Mouse (Mus musculus) embryonic facial prominence, embryonic 14.5 days (tissue): ENCODE data around the gene Rab11fip4. TPM values are rescaled to one million over a fixed set of nuclear protein-coding genes. Genes with fewer than 3 reads are reported as not detected.

Experiments
- ATAC-seq: fragments of 200-750 bp; cut with Nextera tagmentation; 2 replicates; pipeline ENCODE4 v1.8.0; 2017; ENCODE audit warnings: low read depth, moderate number of reproducible peaks, moderate TSS enrichment
- DNase-seq: peaks from one replicate; pipeline ENCODE4 v3.0.0-alpha.2; 2015; ENCODE audit warnings: low spot score
- H3K27ac ChIP-seq: fragments of 300-500 bp; sonication (generic); replicated peaks from 2 replicates; pipeline ENCODE4 v1.5.1; 2014; ENCODE audit warnings: low read depth, mild to moderate bottlenecking, low read length, moderate library complexity
- H3K27me3 ChIP-seq: fragments of 300-500 bp; sonication (generic); replicated peaks from 2 replicates; pipeline ENCODE4 v1.6.1; 2014; ENCODE audit warnings: low read length; ENCODE audit not compliant: control insufficient read depth, insufficient read depth
- H3K36me3 ChIP-seq: fragments of 300-500 bp; sonication (generic); 2 replicates; pipeline ENCODE4 v1.6.1; 2014; ENCODE audit warnings: low read length, mixed read lengths; ENCODE audit not compliant: control insufficient read depth, insufficient read depth
- H3K4me1 ChIP-seq: fragments of 300-500 bp; sonication (generic); 2 replicates; pipeline ENCODE4 v1.6.1; 2014; ENCODE audit warnings: antibody characterized with exemption, low read length; ENCODE audit not compliant: control insufficient read depth, insufficient read depth
- H3K4me2 ChIP-seq: fragments of 300-500 bp; sonication (generic); 2 replicates; pipeline ENCODE4 v1.6.1; 2014; ENCODE audit warnings: low read depth, mild to moderate bottlenecking, low read length, moderate library complexity, mixed read lengths
- H3K4me3 ChIP-seq: fragments of 300-500 bp; sonication (generic); 2 replicates; pipeline ENCODE4 v1.5.1; 2014; ENCODE audit warnings: low read depth, mild to moderate bottlenecking, low read length
- H3K9ac ChIP-seq: fragments of 300-500 bp; sonication (generic); 2 replicates; pipeline ENCODE4 v1.6.1; 2014; ENCODE audit warnings: low read depth, mild to moderate bottlenecking, low read length, moderate library complexity, mixed read lengths
- H3K9me3 ChIP-seq: fragments of 300-500 bp; sonication (generic); 2 replicates; pipeline ENCODE4 v1.6.1; 2016; ENCODE audit warnings: low read length; ENCODE audit not compliant: control insufficient read depth
- WGBS: fragments of 180-500 bp; shearing (Covaris S2); extraction: QIAGEN DNeasy Blood & Tissue Kit; methylation state at CpG from one replicate; pipeline ENCODE4 v1.1.7; 2014; 5-methylcytosine and 5-hydroxymethylcytosine counted together
- polyA plus RNA-seq: library from polyadenylated mRNA; unstranded; fragments of >200 nt; fragmentation: Nextera tagmentation; extraction: Ambion mirVana; gene quantifications from 2 replicates; pipeline ENCODE4 v1.2.1, GENCODE M21; 2014

Rab11fip4 gene
- polyA plus RNA-seq, 1 experiment from 2014 or later: 5.4 TPM

GRCm38 (mm10) chr11:79575383-79576073, 15.5 kb upstream of the Rab11fip4 start:
- Histone ChIP-seq H3K9ac (no peak overlapping the region), H3K27ac (no peak overlapping the region), H3K4me2 (no peak overlapping the region), H3K4me3 (no peak overlapping the region), H3K27me3 (no peaks in the 10 kb centered on the region), H3K36me3 (peaks cover 74% of the 10 kb centered on the region), H3K9me3 (no peaks in the 10 kb centered on the region), H3K4me1 (no peaks in the 10 kb centered on the region)
- DNase-seq (no peak), ATAC-seq (no peak)
- WGBS: 87% methylated on average over 14 of the region's 14 CpGs

GRCm38 (mm10) chr11:79577741-79578140, 13.3 kb upstream of the Rab11fip4 start:
- Histone ChIP-seq H3K9me3 (no peaks in the 10 kb centered on the region), H3K9ac (no peak overlapping the region), H3K4me2 (no peak overlapping the region), H3K4me1 (no peaks in the 10 kb centered on the region), H3K27me3 (no peaks in the 10 kb centered on the region), H3K27ac (no peak overlapping the region), H3K36me3 (peaks cover 51% of the 10 kb centered on the region), H3K4me3 (no peak overlapping the region)
- DNase-seq: peak; percentile 70
- WGBS: 54% methylated on average over 5 of the region's 5 CpGs
- no peak for ATAC-seq

GRCm38 (mm10) chr11:79580660-79581059, 10.4 kb upstream of the Rab11fip4 start:
- H3K27me3 ChIP-seq: no peaks in the 10 kb centered on the region
- no peak overlapping the region for H3K4me2 ChIP-seq
- peaks cover 26% of the 10 kb centered on the region for H3K36me3 ChIP-seq
- H3K9ac ChIP-seq: peak overlapping the region; percentile 11; the same call in 1 of the 2 replicates
- H3K4me1 ChIP-seq: no peaks in the 10 kb centered on the region
- WGBS: 43% methylated on average over 4 of the region's 4 CpGs
- no peak overlapping the region for H3K27ac ChIP-seq
- no peak for ATAC-seq
- DNase-seq: no peak
- no peak overlapping the region for H3K4me3 ChIP-seq
- H3K9me3 ChIP-seq: no peaks in the 10 kb centered on the region

GRCm38 (mm10) chr11:79581257-79581656, 9.8 kb upstream of the Rab11fip4 start:
- no peak overlapping the region for H3K9ac ChIP-seq
- no peaks in the 10 kb centered on the region for H3K27me3 ChIP-seq
- no peaks in the 10 kb centered on the region for H3K9me3 ChIP-seq
- no peak overlapping the region for H3K4me3 ChIP-seq
- ATAC-seq (no peak), DNase-seq (no peak)
- 81% methylated on average over 6 of the region's 6 CpGs for WGBS
- no peak overlapping the region for H3K4me2 ChIP-seq
- peaks cover 22% of the 10 kb centered on the region for H3K36me3 ChIP-seq
- H3K27ac ChIP-seq: no peak overlapping the region
- no peaks in the 10 kb centered on the region for H3K4me1 ChIP-seq

GRCm38 (mm10) chr11:79584191-79584590, 6.8 kb upstream of the Rab11fip4 start:
- 6% methylated on average over 5 of the region's 5 CpGs for WGBS
- Histone ChIP-seq H3K27me3 (peaks cover 5% of the 10 kb centered on the region; the same call in 1 of the 2 replicates), H3K4me1 (no peaks in the 10 kb centered on the region), H3K36me3 (peaks cover 5% of the 10 kb centered on the region), H3K27ac (no peak overlapping the region), H3K4me3 (no peak overlapping the region), H3K9ac (no peak overlapping the region), H3K9me3 (no peaks in the 10 kb centered on the region), H3K4me2 (no peak overlapping the region)
- DNase-seq: peak; percentile 83
- peak; percentile 76 for ATAC-seq

GRCm38 (mm10) chr11:79589317-79590075, 1.5 kb upstream of the Rab11fip4 start:
- no peak overlapping the region for H3K9ac ChIP-seq
- no peak overlapping the region for H3K4me3 ChIP-seq
- peaks cover 35% of the 10 kb centered on the region for H3K27me3 ChIP-seq
- no peak overlapping the region for H3K4me2 ChIP-seq
- no peak for ATAC-seq
- no peaks in the 10 kb centered on the region for H3K9me3 ChIP-seq
- 43% methylated on average over 14 of the region's 14 CpGs for WGBS
- H3K27ac ChIP-seq: no peak overlapping the region
- no peak for DNase-seq
- peaks cover 6% of the 10 kb centered on the region; the same call in 1 of the 2 replicates for H3K4me1 ChIP-seq
- H3K36me3 ChIP-seq: no peaks in the 10 kb centered on the region

GRCm38 (mm10) chr11:79591591-79591975, 571 bp downstream of the Rab11fip4 start:
- H3K4me3 ChIP-seq: peak overlapping the region; percentile 59
- peak overlapping the region; percentile 69 for H3K9ac ChIP-seq
- H3K27me3 ChIP-seq: peaks cover 35% of the 10 kb centered on the region
- no peaks in the 10 kb centered on the region for H3K9me3 ChIP-seq
- no peak for DNase-seq
- H3K36me3 ChIP-seq: no peaks in the 10 kb centered on the region
- no peak for ATAC-seq
- 28% methylated on average over 5 of the region's 5 CpGs for WGBS
- H3K4me1 ChIP-seq: peaks cover 6% of the 10 kb centered on the region; the same call in 1 of the 2 replicates
- H3K4me2 ChIP-seq: peak overlapping the region; percentile 90
- H3K27ac ChIP-seq: no peak overlapping the region

GRCm38 (mm10) chr11:79593495-79593894, 2.5 kb downstream of the Rab11fip4 start:
- ATAC-seq (peak; percentile 69; the same call in 1 of the 2 replicates), DNase-seq (peak; percentile 71)
- Histone ChIP-seq H3K4me1 (peaks cover 6% of the 10 kb centered on the region; the same call in 1 of the 2 replicates), H3K27me3 (peaks cover 32% of the 10 kb centered on the region), H3K9ac (no peak overlapping the region), H3K36me3 (no peaks in the 10 kb centered on the region), H3K9me3 (no peaks in the 10 kb centered on the region), H3K4me2 (no peak overlapping the region), H3K4me3 (no peak overlapping the region), H3K27ac (no peak overlapping the region)
- 28% methylated on average over 11 of the region's 11 CpGs for WGBS
